Mouse (Mus musculus) adrenal gland, adult 10 weeks (tissue): ENCODE results near the gene Cacnb3. TPM values are rescaled to one million over a fixed set of nuclear protein-coding genes. Genes with fewer than 3 reads are reported as not detected.

Experiments
- polyA plus RNA-seq: library from polyadenylated mRNA; stranded (reverse); fragments of 350-450 nt; fragmentation: Illumina TruSeq; extraction: RNeasy Lipid Tissue Mini Kit (QIAGEN cat#74804); gene quantifications from one replicate; pipeline ENCODE4 v1.2.3, GENCODE M21; 2014; ENCODE audit warnings: low read depth, low replicate concordance

The Cacnb3 gene
- 0.47 TPM for polyA plus RNA-seq

GRCm38 (mm10) chr15:98630540-98630939 lies at the start of gene Cacnb3:
Cacnb3 (plus strand) TSS chr15:98630840.

GRCm38 (mm10) chr15:98609331-98610130 lies 21.1 kb upstream of the Cacnb3 start, which contains the start of gene Adcy6:
Adcy6 (minus strand) TSS chr15:98610076.

GRCm38 (mm10) chr15:98662567-98663545 lies 32.2 kb downstream of the Cacnb3 start, which contains the start of gene Ddx23:
Ddx23 (minus strand) TSS chr15:98662894.

GRCm38 (mm10) chr15:98676940-98677728 lies 46.5 kb downstream of the Cacnb3 start, which contains the start of gene Rnd1:
Rnd1 (minus strand) TSS chr15:98677461.

Other genes with a start within 250 kb of the Cacnb3 start
- gene Olfr283, start 249.9 kb upstream of the Cacnb3 start, polyA plus RNA-seq, result not detected
- gene Olfr282, start 199.6 kb upstream of the Cacnb3 start, polyA plus RNA-seq, result not detected
- gene Olfr281, start 178.3 kb upstream of the Cacnb3 start, polyA plus RNA-seq, result not detected
- not detected for gene OR5BS1P, start 160.9 kb upstream of the Cacnb3 start, polyA plus RNA-seq
- gene Lalba, start 148.1 kb upstream of the Cacnb3 start, polyA plus RNA-seq, result not detected
- not detected for gene Olfr279, start 138.4 kb upstream of the Cacnb3 start, polyA plus RNA-seq
- gene Kansl2, start 96.6 kb upstream of the Cacnb3 start, polyA plus RNA-seq, result 76.7 TPM
- 88.9 TPM for gene Ccnt1, start 59.9 kb upstream of the Cacnb3 start, polyA plus RNA-seq
- gene 4930415O20Rik, start 59.8 kb upstream of the Cacnb3 start, polyA plus RNA-seq, result not detected
- gene Adcy6, start 20.8 kb upstream of the Cacnb3 start, polyA plus RNA-seq, result 3.9 TPM
- gene Ddx23, start 32.1 kb downstream of the Cacnb3 start, polyA plus RNA-seq, result 4.0 TPM
- not detected for gene Rnd1, start 46.6 kb downstream of the Cacnb3 start, polyA plus RNA-seq
- gene Ccdc65, start 77.4 kb downstream of the Cacnb3 start, polyA plus RNA-seq, result not detected
- gene Fkbp11, start 97.4 kb downstream of the Cacnb3 start, polyA plus RNA-seq, result not detected
- gene Arf3, start 132.4 kb downstream of the Cacnb3 start, polyA plus RNA-seq, result 59.2 TPM
- 0.23 TPM for gene Wnt10b, start 147.3 kb downstream of the Cacnb3 start, polyA plus RNA-seq
- not detected for gene Wnt1, start 159.0 kb downstream of the Cacnb3 start, polyA plus RNA-seq
- not detected for gene Ddn, start 178.7 kb downstream of the Cacnb3 start, polyA plus RNA-seq
- 69.0 TPM for gene Prkag1, start 200.7 kb downstream of the Cacnb3 start, polyA plus RNA-seq
- gene Kmt2d, start 240.4 kb downstream of the Cacnb3 start, polyA plus RNA-seq, result 2.3 TPM